Mouse (Mus musculus): ENCODE results near the gene Ticam1. TPM values are rescaled to one million over a fixed set of nuclear protein-coding genes. Genes with fewer than 3 reads are reported as not detected.
A peak's percentile ranks its signal among the peaks of the same experiment; 100 is the strongest.

The Ticam1 gene
- 1 to 10 TPM; 6.9 to 9.5 (median 8.1) TPM for total RNA-seq (2022)

DNA sequence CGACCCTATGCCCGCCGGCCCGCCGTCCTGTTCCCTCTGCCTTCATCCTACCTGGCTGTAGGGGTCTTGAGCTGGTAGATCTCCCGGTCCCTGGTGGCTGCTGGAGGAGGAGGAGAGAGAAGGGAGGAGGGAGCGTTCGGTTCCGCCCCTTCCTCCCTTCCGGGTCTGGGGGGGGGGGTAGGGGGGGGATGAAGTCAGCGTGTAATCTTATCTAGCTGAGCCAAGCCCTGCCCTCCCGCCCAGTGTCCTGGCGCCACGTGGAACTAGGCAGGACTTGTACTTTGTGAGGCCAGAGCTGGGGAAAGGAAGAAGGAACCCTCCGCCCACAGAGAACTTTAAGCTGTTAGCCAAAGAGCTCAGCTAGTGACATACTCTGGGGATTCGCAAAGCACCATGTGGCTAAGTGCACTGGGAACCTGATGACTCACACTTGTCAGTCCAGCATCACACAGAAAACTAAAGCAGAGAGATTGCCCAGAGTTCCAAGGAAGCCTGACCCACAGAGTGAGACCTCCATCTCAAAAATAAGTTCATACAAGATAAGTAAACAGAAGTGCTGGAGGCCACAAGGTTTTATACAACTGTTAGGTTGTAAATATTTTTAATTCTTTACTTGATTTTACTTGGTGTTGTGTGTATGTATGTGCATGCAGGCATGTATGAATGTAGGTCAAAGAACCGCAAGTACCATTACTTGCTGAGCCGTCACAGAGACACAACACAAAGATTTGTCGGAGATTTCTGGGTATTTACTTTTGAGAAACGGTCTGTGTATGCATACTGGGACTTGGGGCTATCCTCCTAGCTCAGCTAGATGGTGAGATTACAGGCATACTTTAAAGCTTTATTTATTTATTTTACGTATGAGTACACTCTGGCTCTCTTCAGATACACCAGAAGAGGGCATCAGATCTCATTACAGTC is at the start of gene Ticam1:
Gene Ticam1 (minus strand): TSS at position 144 of the 924 bp plus-strand sequence.
- peak; percentile 97 for DNase-seq (ENCODE audit: low spot score)

DNA sequence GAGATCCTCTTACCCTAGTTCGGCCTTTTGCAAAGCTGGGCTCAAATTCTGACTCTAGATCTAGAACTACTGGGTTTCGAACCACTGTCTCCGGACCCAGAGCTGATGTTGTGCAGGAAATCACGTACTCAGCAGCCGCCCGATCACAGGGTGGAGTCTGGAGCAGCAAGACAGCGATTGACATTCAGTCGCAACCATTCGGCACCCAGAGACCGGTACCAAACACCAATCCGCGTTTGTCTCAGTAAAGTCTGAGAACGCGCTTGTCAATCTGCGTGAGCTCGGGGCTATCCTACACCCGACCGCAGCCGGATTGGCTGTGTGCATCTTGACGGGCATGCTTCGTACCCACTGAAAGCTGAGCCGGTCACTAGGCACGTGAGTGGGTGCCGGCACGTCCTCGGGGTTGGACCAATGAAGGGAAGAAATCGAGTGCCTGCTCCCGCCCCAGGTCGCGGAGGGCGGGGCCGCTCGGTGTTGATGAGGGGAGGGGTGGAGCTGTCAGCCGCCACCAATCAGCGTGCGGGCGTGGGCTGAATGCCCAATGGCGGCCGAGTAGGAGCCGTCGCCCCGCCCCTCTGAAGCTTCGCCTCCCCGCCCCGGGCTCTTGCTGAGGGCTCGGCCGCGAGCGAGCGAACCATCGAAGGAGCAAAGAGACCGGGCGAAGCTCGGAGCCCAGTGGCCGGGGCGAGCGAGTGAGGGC is 49.0 kb upstream of the Ticam1 start, which contains the start of gene Kdm4b:
Gene Kdm4b (plus strand): TSS at position 613 of the 703 bp plus-strand sequence.
- DNase-seq (ENCODE audit: low spot score): peak; percentile 99

DNA sequence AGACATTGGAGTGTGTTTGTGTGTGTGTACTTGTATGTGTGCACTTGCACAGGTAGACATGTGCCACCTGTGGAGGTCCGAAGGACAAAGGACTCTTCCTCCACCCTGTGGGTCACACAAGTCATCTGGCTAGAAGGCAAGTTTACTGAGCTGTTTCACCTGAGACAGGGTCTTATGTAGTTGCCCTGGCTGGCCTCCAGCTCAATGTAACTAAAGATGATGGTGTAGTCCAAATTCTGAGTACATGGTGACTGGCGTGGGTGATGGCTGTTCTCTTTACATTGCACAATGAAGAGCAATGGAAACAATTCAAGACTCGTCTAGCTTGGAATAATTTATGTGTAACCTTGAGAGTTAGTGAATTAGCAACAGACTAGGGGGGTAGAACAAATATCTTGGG is 47.8 kb upstream of the Ticam1 start:
- no peak for DNase-seq (ENCODE audit: low spot score)

DNA sequence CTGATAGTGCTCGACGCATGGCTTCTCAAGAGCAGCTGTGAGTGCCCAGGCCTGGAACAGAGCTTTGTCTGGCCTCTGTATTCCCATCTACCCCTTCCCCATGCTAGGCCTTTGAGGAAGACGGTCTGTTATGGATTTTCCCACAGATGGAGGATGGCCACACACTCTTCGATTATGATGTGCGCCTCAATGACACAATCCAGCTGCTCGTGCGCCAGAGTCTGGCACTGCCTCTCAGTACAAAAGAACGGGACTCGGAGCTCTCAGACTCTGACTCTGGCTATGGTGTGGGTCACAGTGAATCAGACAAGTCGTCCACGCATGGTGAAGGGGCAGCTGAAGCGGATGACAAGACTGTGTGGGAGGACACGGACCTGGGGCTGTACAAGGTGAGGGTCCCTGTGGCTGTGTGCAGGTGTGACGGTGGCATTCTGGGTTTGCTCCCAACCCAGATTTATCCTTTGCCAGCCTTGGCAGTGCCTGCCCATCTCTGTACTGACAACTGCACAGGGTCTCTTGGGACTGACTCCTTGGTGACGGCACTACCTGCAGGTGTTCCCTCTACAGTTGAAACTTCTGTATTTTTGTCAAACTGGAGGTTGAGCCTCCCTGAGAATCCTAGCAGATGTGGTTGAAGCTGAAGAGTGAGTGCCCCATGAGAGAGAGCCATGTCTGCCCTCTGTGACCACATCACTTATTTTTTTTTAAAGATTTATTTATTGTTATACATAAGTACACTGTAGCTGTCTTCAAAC is 32.8 kb upstream of the Ticam1 start:
- DNase-seq (ENCODE audit: low spot score): no peak

DNA sequence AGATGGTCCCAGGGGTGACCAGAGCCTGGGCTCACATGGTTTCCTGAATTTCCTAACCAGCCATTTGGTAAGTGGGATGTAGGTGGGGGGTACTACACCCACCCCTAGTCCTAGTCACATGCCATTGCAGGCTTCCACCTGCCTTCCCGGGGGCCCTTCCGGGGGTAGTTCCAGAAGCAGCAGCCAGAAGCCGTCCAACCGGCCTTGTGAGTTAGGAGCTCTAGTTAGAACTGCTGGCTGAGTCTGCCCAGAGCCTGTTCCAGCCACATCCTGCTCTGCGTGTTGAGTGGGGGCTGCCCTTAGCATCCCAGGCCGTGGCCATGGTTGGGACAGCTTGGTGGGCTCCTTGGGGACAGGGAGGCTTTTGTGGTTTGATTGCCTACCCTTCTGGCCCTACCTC is 31.5 kb upstream of the Ticam1 start:
- no peak for DNase-seq (ENCODE audit: low spot score)

DNA sequence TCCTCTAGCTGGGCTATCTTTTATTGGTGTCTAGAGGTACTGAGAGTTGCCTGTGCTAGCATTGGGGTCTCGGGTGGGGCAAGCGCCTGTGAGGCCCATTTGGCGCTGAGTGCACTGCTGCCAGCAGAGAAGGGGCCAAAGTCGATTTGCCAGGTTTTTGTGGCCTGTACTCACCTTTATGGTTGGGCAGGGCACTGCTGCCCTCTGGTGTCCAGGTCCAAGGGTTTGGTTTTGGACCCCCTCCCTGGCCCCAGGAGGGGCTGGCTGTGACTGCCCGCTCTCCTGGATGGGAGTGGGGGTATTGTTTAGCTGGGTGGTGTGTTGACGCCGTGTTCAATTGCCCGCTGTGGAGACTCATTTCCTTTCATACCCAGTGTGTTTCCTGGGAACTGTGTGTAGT is 29.2 kb upstream of the Ticam1 start:
- no peak for DNase-seq (ENCODE audit: low spot score)

DNA sequence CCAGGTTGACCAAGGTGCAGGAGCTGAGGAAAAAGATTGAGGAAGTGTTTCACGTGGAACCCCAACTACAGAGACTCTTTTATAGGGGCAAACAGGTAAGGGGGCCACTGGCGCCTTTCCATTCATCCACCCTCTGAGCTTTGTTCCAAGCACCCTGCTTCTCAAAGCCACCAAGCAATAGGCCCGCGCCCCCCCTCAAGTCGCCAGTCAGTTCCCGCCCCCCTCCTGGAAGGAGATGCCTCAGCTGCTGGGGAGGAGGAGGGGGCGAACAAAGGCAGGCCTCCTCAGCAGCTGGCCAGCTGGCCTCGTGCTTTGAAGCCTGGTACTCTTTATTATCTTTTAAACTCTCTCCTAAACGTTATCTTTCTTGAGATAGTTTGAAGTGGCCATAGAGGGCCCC is 28.6 kb upstream of the Ticam1 start:
- DNase-seq (ENCODE audit: low spot score): no peak

DNA sequence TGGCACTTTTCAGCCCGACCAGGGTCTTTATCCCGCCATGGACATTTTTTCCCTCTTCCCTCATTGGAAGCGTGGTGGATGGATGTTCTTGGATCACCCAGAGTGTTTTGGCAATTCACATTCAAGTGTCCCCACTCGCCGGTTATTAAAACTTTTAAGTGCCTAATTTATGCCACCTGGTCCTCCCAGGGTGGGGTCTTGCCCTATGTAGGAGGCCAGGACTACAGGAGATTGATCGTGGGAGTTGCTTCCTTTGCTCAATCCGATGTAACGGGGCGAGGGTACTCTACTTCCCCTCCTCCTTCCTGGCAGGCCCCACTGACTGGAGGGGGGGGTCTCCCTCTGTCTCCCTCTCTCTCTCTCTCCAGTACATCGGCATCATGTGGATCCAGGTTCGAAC is 28.1 kb upstream of the Ticam1 start:
- no peak for DNase-seq (ENCODE audit: low spot score)

DNA sequence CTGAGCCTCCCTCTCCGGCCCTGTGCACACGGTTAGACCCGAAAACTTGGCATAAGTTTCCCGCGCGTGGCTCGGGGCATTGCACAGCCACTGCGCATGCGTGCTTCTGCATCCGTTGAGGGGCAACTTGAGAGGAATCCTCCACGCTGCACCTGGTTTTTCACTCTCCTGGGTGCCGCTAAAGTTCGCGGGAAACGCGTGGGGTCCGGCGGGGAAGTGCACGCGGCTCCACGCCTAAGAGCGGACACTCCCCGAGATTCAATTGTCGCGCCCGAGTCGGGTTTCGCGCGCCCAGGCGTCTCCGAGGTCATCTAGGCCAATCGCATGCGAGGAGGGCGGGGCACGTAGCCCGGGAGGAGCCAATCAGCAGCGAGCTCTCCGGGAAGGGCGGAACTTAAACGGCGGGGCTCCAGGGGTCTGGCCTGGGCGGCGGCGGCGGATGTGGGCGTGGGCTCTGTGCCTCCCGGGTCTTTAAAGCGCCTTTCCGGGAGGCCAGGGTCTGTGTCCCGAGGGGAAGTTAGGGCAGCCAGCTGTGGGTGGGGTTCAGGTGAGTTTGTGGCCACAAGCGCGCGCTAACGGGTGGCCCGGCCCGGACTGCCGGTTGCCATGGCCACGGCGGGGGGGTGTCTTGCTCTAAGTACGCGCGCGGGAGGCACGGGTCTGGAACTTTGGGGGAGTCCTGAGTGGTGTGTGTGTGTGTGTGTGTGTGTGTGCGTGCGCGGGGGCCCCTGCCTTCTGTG is 27.4 kb upstream of the Ticam1 start:
- DNase-seq (ENCODE audit: low spot score): peak; percentile 94

DNA sequence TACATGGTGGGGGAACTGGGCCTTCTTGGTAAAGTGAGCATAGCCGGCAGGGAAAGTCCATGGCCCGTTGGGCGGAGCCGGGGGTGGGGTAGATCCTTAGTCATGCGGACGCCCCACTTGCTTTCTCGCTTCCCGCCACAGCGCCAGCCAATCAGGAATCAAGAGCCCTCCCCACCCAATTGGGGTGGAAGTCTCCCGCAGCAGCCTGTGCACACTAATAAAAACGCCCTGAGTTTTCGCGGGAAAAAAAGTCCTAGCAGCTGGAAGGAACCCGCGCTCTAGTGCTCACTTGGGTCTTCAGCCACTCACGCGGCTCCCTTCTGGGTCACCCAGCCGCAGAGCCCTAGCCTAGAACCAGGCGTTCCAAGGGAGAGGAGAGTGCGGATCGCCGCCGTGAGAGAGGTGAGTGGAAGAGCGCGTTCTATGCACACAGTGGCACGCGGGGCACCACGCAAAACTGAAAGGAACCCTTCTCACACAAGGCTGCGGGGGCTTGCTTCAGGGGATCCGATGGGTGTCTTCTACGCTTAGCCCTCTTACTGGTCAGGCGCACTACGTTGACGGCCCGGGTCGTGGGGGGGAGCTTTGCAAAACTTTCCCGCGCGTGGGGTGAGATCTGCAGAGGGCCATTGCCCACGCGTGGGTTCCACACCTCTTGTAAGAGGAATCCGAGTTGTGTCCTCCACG is 26.7 kb upstream of the Ticam1 start, which contains the start of gene Uhrf1:
Gene Uhrf1 (plus strand): TSS at position 162 of the 687 bp plus-strand sequence.
- DNase-seq (ENCODE audit: low spot score): peak; percentile 69

DNA sequence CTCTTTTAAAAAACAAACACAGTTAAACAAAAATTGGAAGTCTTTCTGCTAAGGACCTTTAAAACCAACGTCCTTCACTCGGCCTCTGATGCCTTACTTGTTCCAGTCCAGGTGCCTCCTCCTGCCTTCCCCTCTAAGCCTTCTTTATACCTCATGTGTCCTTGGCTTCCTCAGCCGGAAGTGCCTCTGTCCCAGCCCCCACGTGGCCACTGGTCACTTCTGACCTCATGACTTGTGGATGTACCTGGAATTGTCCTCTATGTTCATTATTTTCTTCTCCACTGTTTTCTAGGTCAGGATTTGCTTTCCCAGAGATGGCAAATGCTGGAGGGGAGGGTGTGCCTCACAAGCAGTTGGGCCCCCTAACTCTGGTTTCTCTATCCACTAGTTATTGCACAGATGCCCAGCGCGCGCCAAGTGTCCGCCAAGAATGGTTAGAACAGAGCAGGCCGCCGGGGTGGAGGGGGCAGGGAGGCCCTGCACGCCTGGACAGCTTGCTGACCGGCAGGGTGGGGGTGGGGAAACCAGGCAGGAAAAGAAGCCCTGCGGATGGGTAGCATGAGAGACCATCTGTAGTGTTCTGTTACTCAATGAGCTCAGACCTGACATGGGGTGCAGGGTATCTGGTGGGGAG is 25.9 kb upstream of the Ticam1 start:
- no peak for DNase-seq (ENCODE audit: low spot score)

DNA sequence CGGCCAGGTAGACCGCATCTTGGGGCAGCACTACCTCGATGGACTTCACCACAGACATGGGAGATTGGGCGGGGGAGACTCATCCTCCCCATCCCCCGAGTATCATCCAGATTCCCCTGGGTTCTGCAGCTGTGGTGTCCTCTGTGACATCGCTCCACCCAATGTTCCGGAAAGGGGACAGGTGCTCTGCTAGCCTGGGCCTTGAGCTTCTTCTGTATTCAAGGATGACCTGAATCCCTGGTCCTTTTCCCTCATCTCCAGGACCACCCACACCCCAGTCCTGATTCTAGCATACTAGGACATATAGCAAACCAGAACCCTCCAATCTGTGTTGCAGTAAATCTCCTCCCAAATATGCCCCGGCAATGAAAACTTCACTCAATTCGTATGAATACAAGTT is 23.6 kb upstream of the Ticam1 start, which contains the start of gene Arrdc5:
Gene Arrdc5 (minus strand): TSS at position 101 of the 400 bp plus-strand sequence.
- DNase-seq (ENCODE audit: low spot score): no peak

DNA sequence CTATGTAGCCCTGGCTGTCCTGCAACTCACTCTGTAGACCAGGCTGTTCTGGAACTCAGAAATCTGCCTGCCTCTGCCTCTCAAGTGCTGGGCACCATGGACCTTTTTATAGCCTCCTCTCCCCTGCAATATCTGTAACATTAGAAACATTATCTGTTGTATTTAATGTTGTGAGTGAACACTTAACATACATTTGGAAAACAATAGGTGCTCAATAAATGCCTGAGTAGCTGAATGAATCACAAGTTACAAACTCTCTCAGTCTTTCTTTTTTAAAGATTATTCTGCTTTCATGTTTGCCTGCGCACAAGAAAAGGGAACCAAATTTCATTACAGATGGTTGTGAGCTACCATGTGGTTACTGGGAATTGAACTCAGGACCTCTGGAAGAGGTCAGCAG is 21.7 kb upstream of the Ticam1 start:
- DNase-seq (ENCODE audit: low spot score): no peak

DNA sequence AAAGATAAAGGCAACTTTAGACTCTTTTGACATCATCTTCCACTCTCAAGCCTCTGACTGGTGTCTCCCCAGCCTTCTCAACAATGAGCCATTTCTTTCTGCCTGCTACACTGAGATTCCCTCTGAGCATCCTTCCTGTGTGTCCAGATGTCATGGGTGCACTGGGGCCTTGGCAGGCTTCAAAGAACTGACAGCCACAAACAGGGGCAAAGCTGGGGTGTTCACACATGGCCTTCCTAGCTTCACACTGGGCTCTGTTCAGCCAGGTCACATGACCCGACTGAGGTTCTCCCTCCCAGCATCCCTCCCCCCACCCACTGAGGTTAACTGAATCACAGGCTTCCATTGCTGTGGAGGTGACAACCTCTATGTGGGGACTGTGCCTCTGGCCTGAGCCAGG is 19.6 kb upstream of the Ticam1 start:
- DNase-seq (ENCODE audit: low spot score): no peak

DNA sequence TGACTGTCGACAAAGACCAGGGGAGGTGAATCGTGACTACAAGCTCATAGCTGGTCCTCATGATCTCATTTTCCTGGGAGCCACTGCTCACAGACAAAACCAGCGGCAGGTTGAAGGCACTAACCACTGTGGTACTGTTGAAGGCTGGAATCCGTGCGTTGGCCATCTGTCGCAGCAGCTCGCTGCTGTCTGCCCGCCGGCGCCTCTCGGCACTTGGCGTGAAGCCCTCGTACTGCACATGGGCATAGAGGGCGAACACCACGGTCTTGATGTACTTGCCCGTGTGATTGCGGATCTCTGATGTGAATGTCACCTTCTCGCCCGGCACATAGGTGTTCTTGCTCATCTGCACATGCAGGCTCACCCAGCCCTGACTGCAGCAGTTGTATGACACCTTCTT is 17.7 kb upstream of the Ticam1 start:
- DNase-seq (ENCODE audit: low spot score): no peak

DNA sequence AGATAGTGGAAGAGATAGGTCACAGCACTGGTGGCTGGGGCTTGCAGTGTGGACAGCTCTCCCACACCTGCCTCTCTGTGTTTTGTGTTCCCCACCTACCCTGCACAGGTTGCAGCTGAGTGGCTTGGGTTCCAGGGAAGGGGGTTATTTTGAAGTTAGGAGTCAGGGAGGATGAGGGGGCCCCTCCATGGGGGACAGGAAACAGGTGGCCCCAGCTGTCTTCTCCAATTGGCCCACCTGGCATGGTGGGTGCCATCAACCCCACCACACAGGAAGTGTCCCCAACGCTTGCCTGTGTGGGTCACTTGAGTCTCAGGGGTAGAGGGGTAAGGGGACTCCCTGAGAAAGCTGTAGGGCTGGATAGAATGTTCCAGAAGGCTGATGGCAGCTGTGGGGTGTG is 16.7 kb upstream of the Ticam1 start:
- no peak for DNase-seq (ENCODE audit: low spot score)

DNA sequence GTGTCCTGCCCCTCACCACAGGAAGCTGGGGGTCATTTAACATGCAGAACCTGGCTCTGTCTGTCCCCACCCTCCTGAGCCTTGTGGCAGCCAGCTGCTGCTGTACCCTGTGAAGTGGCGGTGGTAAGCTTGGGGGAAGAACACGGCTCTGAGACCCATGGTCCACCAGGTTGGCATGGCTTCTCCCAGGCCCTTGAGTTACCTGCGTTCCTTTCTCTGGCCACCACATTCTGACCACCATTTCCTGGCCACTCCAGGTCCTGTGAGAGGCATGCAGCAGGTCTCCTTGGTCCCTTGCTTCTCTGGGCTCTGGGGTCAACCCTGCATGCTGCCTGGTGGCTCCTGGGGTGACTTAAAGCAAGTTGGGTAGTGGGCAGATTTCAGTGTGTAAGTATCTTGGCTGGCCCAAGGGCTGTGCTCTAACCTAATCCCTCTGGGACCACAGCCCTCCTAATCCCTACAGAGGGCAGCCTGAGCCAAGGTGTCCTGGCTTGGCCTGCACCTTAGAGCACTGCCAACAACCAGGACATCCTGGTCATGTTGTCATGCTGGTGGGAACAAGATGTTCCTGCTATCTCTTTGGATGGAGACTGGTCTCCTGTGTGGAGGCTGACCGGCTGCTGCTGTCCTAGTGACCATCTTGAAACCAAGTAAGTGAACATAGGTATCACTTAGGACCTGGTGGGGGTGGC is 16.1 kb upstream of the Ticam1 start, which contains the start of gene Plin3:
Gene Plin3 (minus strand): TSS at position 343 of the 692 bp plus-strand sequence.
- peak; percentile 59 for DNase-seq (ENCODE audit: low spot score)

DNA sequence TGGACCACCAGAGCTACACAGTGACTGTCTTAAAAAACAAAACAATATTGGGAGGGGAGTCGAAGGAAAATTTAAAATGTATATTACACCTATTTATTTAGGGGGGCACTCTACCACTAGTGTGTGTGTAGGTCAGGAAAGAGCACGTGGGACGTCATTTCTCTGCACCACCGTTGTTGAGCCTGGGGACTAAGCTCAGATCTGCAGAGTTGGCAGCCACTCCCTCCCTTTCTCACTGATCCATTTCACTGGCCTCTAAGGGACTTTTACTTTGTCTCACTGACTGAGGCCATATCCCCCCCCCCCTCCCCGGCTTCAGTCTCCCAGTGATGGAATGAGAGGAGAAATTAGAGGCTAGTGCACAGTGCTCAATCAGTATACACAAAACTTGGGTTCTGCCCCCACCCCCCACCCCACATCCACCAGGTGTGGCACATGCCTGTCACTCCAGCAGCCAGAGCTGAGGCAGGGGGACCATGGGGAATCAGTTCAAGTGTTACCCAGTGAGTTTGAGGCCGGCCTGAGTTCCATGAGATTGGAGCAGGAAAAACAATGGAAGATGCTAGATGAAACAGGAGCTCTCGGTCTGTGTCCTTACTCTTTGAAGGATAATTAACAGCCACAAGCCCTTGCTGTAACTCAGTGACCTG is 15.4 kb upstream of the Ticam1 start:
- DNase-seq (ENCODE audit: low spot score): no peak

DNA sequence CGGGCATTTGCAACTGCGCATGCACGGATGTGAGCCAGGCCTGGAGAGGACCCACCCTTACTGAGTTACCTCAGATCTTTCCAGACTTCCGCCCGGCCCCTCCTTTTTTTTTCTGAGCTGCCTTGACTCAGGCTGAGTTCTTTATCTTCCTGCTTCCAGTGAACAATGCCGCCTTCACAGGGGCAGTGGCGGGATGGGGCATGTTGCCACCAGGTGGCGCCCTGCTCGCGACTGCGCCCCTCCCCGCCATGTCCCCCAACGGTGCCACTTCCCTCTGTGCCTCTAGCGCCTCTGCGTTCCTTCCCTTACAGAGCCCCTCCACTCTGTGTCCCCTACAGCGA is 14.6 kb upstream of the Ticam1 start:
- DNase-seq (ENCODE audit: low spot score): peak; percentile 94
